Mouse (Mus musculus): ENCODE data around the gene Myh14. TPM values are rescaled to one million over a fixed set of nuclear protein-coding genes. Genes with fewer than 3 reads are reported as not detected.

The Myh14 gene
- total RNA-seq, 2 experiments from 2014 or later, result 5.5 to 9.8 TPM

GRCm38 (mm10) chr7:44669103-44669502 lies 1.5 kb downstream of the Myh14 start:
- DNase-seq, result no peak

DNA sequence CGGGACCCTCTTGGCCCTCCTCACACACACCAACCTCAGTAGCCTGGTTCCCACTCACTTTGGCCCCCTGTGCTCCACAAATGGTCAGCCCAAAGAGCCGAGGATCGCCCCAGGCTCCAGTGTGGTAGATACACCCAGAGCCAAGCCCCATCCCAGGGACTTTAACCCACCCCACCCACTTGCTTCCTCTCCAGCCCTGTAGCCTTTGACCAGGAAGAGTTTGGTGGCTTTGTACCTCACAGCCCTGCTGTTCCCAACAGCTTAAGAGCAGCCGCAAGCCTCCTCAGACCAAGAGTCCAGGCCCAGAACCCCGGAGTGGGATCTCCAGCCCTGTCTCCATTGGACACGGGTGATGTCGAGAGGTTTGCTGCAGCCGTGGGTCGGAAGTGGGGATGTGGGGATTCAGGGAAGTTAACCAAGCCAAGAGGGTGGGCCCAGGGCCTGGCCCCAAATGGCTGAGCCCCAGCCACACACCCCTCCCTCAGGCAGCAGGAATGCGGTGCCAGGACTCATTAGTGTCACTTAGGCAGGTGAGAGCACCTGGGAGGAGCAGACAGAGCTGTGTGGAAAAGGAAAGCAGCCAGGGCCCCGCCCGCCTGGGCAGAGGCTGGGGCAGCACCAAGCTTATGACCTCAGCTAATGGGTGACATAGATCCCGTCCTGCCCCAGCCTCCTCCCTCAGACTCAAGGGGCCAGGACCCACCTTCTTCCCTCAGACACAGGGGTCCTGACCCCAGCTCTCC lies 2.5 kb downstream of the Myh14 start:
- DNase-seq, result no peak

- no peak for DNase-seq
Observed at GRCm38 (mm10) chr7:44666462-44666861, 4.2 kb downstream of the Myh14 start.

GRCm38 (mm10) chr7:44664731-44665130 lies 5.9 kb downstream of the Myh14 start:
- DNase-seq, result no peak

DNA sequence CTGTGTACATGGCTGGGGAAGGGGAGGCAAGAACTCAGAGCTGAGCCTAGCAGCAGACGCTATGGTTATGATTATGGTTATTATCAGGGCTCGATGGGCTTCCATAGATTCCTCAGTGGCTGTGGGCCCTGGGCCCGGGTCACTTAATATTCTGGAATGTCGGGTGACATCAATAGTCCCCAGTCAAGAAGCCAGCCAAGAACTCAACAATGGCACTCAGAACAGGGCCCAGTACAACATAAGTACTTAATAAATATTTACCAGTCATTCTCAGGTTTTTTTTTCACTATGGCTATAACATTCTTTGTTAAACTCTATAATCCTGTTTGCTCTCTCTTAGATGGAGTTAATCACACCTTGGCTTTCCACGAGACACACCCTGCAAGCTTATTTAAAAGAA lies 7.1 kb downstream of the Myh14 start:
- no peak for DNase-seq

DNA sequence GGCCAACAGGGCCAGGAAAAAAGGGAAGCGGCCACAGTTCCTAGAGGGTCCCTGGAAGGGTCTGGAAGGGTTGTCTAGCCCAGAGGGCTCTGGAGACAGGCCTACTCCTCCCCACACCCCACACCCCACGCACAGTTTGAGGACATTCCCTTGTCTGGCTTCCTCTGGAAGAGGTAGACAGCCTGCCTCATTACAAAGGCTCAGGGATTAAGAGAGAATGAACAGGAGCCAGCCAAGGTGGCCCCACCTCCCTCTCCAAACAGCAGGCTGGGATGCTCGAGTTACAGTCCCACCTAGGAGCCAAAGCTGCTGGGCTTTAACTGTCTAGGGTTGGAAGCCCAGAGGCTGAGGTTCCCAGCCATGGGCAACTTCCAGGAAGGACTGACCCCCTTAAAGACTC lies 8.1 kb downstream of the Myh14 start:
- no peak for DNase-seq

DNA sequence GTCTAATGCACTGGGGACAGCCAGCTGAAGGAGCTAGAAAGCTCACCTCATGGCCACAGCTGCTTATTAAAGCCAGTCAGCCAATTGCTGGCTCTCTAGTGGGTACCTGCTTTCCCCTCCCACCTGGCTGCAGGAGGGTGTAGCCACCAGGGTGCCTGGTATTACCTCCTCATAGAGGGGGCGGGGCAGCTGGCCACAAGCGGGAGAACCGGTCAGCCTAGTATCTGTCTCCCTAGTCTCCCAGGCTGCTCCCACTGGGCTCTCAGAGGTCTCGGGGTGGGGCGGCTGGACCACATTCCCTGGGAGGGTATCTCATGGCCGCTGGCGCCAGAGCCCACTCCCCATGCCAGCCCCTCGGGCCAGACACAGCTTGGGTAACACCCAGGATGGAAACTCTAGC lies 8.5 kb downstream of the Myh14 start:
- DNase-seq, result no peak

DNA sequence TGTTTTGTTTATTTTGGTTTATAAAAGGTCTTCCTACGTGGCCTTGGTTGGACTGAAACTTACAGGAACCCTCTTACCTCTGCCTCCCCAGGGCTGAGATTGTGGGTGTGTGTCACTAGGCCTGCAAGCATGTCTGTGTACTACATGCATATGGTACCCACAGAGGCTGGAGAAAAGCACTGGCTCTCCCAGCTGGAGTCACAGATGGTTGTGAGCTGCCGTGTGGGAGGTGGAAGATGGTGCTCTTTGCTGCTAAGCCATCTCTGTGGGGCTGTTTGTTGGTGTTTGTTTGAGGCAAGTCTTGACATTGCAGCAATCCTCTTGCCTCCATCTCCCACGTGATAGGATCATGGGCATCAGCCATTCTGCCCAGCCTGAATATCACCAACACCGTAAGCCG lies 9.4 kb downstream of the Myh14 start:
- DNase-seq, result no peak

GRCm38 (mm10) chr7:44655504-44655903 lies 15.1 kb downstream of the Myh14 start:
- peak; percentile 70 for DNase-seq

DNA sequence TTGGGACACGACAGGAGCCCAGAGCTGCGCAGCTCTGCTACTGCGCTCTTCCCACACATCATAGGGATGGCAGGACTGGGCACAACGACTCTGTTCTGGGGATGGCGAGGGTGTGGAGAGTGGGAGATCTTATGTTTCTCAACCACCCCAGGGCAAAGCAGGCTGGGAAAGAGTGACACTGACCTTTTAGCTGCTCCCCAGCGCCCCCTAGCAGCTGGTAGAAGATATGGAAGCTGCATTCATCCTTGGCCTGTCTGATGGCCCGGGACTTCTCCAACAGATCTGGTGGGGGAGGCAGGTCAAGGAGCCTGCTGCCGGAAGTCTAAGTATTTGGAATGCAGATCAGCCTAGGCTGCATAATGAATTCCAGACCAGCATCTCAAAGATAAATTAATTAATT lies 16.9 kb downstream of the Myh14 start:
- peak; percentile 25 for DNase-seq

DNA sequence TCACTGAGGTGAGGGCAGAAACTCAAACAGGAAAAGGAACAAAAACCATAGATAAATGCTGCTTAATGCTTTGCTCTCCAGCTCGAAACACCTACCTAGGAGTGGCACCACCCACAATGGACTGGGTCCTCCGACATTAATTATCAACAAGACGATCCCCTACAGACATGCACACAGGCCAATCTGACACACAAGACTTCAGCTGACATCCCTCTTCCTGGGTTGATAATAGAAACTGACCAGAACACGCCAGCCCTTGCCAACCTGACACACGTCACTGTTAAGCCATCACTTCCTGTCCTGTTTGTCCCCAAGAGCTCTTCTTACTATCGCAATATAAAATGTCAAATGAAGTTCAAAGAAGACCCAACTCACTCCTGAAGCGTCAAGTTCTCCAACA lies 19.2 kb downstream of the Myh14 start:
- DNase-seq, result no peak

GRCm38 (mm10) chr7:44649990-44650389 lies 20.7 kb downstream of the Myh14 start:
- DNase-seq, result peak; percentile 71

- DNase-seq, result no peak
Observed at GRCm38 (mm10) chr7:44649094-44649610, 21.5 kb downstream of the Myh14 start.

DNA sequence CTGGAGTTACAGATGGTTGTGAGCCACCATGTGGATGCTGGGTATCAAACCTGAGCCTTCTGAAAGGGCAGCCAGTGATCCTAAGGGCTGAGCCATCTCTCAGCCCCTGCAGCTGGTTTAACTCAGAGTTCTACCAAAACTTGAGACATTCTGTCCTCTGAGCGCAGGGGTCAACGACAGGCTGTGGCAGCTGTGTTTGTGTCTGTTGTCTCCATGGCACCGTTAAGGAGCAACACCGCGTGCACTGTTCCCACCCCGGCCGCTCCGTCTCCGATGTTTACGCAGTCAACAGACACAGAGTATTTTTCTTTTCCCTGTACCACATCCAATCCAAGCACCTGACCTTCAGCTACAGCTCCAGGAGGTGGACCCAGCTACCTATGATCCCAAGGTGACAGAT lies 22.9 kb downstream of the Myh14 start:
- no peak for DNase-seq

- peak; percentile 81 for DNase-seq
Observed at GRCm38 (mm10) chr7:44647042-44647724, 23.5 kb downstream of the Myh14 start.

GRCm38 (mm10) chr7:44645951-44646350 lies 24.7 kb downstream of the Myh14 start:
- DNase-seq, result peak; percentile 49

DNA sequence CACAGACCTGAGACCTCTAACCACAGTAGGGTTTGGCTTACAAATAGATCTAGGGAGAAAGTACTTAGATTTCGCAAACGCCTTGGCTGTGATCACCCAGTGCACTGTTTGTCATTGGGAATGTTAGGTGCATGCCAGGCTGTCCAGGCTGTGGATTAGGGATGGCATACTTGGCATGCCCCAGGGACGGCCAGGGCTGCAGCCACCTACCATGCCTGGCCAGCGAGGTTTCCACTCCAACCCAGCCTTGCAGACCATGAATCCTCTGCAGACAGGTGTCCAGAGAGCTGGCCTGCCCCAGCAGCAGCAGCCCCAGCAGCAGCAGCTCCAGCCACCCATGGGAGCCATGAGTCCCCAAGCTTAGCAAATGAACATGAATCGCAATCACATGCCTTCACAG lies 25.4 kb downstream of the Myh14 start:
- no peak for DNase-seq

GRCm38 (mm10) chr7:44641887-44642286 lies 28.8 kb downstream of the Myh14 start:
- DNase-seq, result peak; percentile 65

GRCm38 (mm10) chr7:44640843-44641605 lies 29.6 kb downstream of the Myh14 start:
- DNase-seq, result peak; percentile 19

GRCm38 (mm10) chr7:44638663-44639062 lies 32.0 kb downstream of the Myh14 start:
- no peak for DNase-seq

GRCm38 (mm10) chr7:44636684-44637083 lies 34.0 kb downstream of the Myh14 start:
- DNase-seq, result no peak

GRCm38 (mm10) chr7:44633407-44633806 lies 37.2 kb downstream of the Myh14 start:
- DNase-seq, result peak; percentile 60

GRCm38 (mm10) chr7:44632676-44633075 lies 38.0 kb downstream of the Myh14 start:
- no peak for DNase-seq
